Mouse (Mus musculus): ENCODE measurements at regions not wholly inside any gene's neighbourhood (a gene's known extent, or its start where the extent isn't known, plus 50 kb on each side); places are given as distances from the start of the nearest gene placed in this dataset.

DNA sequence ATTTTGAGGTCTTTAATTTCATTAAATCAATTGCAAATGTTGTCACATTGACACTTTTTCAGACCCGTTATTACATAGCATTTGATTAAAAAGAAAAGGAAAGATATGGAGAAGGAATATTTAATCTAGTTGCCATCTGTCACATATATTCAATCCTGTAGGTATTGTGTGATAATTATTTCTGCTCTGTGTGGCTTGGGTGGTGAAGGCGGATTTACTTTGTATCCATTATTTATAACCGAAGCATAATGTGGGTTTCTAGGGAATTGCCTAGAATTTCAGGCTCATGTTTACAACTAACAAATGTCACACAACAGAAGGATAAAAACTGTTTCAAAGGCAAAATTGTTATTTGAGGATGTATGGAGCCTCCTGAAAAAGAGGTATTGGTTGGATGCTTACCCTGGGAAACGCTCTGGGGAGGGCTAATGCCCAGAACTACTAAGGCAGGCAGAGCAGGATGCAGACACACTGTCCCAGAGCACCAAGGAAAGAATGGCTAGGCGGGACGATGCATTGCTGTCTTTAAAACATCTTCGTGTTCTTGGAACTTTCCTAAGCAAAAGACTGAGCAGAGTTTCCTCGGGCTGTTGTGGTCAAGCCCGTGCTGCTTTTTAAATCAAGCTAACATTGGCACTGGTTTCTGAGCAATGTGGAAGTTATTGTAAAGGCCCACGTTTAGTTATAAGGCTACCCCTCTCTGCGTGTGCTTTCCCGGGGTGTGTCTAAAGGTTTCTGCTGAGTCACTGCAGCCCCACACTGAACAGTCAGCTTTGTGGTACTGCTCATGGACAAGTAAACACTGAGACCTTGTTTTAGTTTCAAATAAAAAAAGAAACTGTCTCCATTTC is 105.8 kb upstream of the Sgk1 start:
- DNase-seq (ENCODE audit: low spot score in 2 of 2), result no peak

DNA sequence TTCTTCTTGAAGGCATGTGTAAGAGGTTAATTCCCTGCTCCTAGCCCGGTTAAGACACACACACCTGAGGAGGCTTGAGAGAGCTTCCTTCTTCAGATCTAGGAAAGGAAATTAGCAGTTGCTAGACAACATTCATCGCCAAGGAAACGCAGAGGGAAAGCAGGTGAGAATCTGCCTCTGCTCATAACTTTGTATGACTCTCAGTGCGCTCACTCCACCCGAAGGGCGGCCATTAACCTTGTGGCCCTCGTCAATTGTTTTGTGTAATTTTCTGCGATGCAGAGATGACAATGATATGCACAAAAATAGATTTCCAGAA is 105.3 kb upstream of the Sgk1 start:
- no peak for DNase-seq (ENCODE audit: low spot score in 2 of 2)

DNA sequence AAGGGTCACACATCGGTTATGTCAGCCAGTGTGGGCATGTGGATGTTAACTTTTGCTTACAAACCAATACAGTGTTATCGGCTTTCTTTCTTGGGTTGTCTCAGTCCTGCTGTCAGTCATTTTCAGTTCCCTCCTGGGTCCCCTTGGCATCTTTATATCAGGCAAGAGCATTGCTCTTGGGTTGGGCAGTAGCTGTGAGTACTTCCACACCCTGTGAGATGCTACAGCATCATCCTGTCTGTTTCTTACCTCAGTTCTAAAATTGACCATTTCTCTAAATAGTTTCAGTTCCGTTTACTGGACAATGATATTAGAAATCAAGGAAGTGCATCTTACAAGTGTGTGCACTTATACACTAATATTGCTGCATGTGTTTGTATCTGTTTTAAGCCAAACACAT is 104.9 kb upstream of the Sgk1 start:
- no peak for DNase-seq (ENCODE audit: low spot score in 2 of 2)

DNA sequence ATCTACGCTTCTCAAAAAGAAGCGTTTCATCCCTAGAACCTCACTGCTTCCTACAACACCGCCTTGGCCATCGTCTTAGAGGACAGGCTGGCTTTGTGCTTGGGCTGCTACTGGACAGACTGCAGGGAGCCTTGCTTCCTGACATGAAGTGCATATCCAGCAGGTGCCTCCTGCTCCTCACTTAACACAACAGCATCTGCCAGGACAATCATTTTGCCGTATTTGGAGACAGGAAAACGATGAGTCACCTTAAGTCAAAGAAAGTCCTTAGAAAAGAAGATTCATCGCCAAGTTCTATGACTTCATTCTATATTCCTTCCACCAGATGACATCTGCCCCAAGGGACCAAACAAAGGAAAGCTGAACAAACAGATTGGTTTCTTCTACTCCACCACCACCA is 98.5 kb upstream of the Sgk1 start:
- no peak for DNase-seq (ENCODE audit: low spot score in 2 of 2)

DNA sequence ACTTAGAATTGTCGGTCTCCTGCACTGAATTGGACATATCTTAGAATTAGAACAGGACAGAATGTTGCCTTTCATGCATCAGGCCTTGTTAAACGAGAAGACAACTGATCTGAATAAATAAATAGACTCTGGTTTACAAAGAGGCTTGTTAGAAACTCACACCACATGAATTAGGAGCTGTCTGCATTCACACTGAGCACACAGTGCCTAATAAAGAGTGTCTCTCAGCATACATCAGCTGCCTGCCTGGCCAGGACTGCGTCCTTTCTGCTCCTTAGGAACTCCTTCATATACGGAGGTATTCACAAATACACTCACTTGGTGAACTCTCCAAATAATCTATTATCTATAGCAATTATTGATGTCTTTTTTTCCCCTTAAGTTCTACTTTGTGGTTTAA is 96.9 kb upstream of the Sgk1 start:
- no peak for DNase-seq (ENCODE audit: low spot score in 2 of 2)

DNA sequence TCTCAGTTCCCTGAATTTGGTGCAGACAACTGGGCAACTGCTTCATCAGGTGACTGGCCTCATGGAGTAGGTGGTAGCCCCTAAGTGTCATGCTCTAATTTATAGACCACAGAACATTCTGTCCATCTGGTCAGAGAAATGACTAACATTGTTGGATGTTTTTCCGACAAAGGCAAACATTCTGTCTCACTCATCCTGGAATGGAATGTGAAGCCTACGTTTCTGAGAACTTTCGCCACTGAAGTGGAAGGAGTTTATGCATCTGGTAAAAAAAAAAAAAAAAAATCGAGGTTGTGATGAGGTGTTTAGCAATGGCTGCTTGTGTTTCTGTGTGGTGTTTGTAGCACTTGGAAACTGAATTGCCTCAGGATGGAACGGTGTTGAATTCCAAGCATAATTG is 96.2 kb upstream of the Sgk1 start:
- no peak for DNase-seq (ENCODE audit: low spot score in 2 of 2)

DNA sequence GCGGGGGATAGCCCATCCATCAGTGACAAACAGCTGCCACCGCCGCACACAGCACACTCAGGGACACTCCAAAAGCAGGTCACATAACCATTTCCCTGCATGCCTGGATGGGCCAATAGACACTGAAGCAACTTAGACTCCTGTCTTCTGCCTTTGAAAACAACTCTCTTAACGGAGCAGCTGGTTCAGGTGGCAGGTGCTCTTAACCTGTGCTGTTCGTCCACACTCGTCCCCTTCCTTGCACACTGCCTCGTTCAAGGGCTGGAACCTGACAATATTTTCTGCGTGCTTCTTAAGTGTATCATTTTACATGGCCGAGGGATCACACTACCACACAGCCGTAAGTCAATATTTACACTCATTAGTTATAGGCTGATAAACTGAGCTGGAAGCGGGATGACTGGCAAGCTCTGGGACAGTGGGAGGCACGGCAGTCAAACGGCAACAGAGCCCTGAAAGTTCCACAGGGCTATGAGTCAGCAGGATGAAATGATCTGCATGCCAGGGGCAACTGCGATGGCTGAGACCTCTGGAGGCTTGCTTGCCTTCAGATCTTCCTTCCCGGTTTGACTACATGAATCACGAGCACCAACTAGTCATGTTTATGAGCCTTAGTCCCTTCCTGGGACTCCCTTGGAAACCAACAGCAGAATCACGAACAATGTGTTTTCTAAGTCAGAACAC is 92.0 kb upstream of the Sgk1 start:
- DNase-seq (ENCODE audit: low spot score in 2 of 2), result no peak

DNA sequence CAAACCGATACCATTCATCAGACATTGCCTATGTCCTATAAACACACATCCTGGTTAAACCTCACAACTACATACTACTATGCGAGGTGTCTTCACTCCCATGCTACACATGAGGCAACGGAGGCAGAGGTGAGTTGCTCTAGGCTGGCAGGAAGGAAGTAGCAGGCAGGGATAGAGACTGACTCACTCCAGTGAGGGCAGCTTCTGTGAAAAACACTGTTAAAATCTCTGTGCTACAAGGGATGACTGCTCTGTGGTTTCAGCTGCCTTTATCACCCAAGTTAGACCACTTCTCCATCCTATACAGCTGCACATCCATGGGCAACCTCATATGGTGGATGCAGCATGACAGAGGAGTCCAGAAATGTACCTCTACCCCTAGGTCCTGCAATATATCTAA is 91.0 kb upstream of the Sgk1 start:
- no peak for DNase-seq (ENCODE audit: low spot score in 2 of 2)

DNA sequence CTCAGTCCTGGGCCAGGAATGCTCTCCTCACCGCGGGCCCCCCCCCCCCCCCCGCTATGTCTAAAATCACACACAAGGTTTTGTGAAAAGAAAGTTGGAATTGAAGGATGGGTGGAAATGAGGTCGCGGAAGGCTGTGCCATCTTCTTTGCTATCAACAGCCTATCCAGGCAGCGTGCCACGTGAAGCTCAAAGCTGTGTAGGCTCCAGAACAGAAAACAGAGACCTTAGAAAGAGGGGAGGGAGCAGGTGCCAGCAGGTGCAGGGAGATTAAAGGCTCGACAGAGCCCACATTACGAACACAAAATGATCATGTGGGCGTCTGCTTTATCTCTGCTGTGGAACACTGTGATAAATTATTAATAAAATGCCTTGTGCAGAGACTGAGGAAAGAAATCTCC is 89.6 kb upstream of the Sgk1 start:
- DNase-seq (ENCODE audit: low spot score in 2 of 2), result no peak

DNA sequence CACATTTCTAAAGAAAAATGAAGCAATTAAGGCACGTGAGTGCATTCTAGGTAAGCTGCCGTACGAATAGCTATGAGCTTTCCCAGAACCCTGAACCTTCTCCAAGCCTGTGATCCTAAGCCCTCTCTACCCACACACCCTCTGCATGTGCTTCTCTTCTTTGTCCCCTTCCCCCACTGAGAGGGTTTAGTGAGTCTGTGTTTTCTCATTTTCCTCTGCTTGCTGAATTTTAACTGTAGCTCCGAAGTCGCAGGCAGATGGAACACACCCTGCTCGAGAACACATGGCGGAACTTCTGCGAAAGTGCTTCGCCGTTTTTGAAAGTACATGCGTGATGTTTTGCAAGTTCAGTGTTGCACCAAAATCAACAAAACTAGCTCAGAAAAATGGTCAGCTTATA is 88.3 kb upstream of the Sgk1 start:
- no peak for DNase-seq (ENCODE audit: low spot score in 2 of 2)

DNA sequence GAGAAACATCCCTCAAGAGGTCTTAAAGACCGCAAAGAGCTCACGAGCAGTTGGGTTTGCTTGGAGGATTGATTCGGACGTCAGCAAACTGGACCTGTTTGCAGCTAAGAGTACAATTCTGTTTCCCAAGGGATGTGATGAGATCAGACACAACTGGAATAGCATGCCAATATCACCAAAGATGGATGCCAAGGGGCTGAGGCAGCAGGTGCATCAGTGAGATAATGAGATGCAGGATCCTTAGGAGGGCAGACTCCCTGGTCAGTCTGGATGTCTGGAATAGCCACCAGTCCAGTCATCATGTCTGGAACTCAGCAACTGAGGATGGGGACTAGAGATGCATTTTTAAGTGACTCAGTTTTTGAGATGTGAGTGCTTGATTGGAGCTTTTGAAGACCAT is 85.6 kb upstream of the Sgk1 start:
- DNase-seq (ENCODE audit: low spot score in 2 of 2), result no peak

DNA sequence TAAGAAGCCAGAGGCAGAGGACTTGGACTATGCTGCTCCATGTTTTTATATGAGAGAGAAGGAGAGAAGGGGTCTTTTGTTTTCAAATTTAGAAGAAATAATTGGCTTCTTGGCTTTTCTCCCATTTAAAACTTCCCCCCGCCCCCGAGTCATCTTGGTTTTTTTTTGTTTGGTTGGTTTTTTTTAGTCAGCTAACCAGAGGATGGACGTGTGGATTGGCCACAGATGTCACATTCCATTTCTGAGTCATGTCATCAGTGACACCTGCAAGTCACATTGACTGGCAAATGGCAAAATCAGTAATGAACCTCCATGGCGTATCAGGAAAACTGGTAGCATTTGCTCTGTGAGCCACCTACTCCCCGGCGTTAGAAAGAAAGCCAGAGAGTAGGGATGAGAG is 83.9 kb upstream of the Sgk1 start:
- no peak for DNase-seq (ENCODE audit: low spot score in 2 of 2)

DNA sequence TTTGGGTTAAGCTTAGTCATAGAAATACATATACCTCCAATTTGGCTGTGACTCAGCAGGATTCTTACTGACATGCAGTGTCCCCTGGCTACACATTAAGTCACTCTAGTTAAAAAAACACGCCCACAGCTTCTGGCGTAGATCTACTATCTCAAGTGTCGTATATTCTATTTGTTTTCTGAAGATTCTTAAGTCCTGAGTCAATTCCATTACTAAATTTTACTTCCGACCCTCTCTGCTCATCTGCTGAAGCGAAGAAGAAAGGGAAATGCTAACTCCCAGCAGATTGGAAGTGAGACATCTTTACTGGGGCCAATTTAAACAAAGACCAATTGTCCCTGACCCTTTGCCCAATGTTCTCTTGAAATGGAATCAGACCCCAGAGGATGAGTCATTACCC is 80.4 kb upstream of the Sgk1 start:
- DNase-seq (ENCODE audit: low spot score in 2 of 2), result no peak

DNA sequence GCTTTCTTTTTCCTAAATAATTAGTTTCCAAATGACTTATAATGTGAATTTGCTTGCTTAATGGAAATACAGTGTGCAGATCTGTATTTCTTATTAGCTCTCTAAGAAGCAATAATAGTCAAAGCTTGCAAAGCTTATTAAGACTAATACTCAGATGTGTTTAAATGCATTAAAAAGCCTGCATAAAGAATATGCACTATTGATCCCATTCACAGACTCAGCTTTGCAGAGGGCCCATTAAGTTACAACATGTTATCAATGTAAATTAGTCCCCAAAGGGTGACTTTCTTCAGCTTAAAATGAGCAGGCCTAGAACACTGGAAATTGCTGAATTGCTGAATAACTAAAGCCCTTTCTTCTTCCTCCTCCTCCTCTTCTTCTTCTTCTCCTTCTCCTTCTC is 78.8 kb upstream of the Sgk1 start:
- DNase-seq (ENCODE audit: low spot score in 2 of 2), result no peak

DNA sequence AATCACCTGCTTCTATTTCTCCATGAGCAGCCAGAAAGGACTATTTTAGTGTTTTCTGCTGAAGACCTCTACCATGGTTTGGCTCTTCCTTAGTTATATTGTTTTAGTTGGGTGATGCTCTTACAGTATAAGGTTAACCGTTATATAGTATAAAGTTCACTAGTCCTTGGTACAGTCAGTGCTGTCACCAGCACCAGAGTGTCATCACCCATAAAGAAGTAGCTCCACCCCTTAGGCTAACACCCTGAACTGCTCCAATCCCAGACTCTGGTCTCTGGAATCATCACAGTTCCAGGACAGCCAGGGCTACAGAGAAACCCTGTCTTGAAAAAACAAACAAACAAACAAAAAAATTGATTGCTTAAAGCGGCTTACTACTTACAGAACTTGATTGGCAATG is 77.2 kb upstream of the Sgk1 start:
- no peak for DNase-seq (ENCODE audit: low spot score in 2 of 2)

DNA sequence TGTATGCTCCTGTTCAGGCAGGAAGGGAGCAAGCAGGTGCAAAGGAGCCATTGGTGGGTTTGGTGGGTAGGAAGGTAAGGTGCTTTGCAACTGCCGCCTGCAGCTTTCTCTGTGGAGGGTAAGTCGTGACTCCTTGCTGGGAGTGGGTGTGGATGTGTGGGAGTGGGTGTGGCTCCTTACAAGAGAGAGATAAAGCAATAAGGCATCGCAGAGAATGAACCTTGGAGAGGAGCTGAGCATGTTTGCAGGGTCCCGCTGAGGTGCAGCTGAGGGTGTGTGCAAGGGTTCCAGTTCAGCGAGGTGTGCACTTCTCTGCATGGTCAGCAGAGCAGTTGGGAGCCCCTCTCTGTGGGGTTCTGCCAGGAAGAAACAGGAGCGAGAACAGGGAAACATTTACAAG is 76.4 kb upstream of the Sgk1 start:
- DNase-seq (ENCODE audit: low spot score in 2 of 2), result no peak

DNA sequence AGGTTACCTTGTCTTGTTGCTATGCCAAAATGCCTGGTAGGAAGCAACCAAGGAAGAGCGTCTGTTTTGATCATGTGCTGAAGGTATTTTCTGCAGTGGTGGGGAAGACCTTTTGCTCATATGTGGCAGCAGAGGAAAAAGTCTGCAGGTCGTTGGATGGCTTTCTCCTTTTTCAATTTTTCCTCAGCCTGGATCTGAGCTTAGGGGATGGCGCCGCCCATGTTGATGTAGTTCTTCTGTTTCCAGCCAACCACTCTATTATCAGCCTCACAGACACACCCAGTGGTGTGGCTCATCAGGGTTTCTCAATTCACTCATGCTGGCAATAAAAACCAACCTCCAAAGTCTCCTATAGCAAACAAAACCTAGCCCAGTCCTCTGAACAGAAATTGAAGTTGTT is 75.3 kb upstream of the Sgk1 start:
- no peak for DNase-seq (ENCODE audit: low spot score in 2 of 2)

DNA sequence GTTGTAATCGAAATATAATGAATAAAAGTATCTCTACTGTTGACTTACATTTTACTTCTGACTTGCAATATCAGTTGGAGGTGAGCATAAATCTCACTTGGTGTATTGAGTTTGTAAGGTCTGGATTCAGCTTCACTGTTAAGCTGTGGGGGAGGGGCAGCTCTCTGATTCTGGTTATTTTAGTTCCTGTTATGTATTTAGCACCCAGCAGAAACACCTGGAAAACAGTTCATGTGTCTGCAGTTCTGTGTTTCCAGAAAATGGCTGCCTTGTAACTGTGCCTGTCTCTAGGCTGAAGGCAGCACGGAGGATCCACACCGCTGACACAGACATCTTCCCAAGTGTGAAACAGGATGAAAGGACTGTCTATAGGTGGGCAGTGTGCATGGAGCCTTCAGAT is 62.3 kb upstream of the Sgk1 start:
- DNase-seq (ENCODE audit: low spot score in 2 of 2), result no peak

DNA sequence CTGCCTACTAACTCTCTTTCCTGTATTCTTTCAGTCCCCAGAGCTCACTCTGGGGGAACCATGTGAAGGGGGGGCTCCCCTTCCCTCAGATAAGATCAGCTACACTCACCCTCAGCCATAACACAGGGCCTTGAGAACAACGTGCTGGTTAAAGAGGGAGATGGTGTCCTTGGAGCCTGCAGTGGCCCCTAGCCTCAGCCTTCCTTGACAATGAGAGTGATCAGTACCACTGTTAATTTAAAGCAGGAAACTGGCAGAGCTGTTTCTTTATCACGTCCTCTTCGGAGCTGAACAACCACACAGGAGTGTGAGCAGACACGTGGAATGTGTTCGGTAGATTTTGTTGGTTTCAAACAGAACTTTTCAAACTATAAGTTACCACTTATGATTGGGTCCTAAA is 60.6 kb upstream of the Sgk1 start:
- no peak for DNase-seq (ENCODE audit: low spot score in 2 of 2)

DNA sequence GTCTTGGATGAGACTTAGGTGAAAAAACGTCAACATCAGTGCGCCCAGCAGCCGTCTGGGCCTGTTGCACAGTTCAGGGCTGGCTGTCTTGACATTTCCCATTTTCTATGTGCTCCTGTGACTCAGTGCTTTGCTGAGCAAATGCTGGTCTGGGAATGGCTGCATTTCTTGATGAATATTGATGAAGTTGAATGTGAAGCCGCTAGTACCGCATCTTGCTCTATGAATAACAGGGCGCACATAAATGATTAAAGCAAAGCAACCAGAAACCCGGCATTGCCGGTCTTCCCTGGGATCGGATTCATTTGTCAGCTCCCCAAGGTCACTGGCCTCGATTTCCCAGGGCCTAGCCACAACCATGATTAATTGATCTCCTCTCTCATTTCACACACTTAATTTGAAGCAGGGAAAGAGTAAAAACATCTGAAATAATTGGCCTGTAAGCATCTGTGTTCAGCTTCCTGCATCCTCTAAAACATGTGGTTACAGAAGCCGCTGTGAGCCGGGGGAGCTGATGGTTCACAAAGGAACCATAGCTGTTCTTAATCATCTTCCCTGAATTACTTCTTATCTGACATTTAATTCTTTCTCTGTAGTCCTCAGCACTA is 57.5 kb upstream of the Sgk1 start:
- no peak for DNase-seq (ENCODE audit: low spot score in 2 of 2)

DNA sequence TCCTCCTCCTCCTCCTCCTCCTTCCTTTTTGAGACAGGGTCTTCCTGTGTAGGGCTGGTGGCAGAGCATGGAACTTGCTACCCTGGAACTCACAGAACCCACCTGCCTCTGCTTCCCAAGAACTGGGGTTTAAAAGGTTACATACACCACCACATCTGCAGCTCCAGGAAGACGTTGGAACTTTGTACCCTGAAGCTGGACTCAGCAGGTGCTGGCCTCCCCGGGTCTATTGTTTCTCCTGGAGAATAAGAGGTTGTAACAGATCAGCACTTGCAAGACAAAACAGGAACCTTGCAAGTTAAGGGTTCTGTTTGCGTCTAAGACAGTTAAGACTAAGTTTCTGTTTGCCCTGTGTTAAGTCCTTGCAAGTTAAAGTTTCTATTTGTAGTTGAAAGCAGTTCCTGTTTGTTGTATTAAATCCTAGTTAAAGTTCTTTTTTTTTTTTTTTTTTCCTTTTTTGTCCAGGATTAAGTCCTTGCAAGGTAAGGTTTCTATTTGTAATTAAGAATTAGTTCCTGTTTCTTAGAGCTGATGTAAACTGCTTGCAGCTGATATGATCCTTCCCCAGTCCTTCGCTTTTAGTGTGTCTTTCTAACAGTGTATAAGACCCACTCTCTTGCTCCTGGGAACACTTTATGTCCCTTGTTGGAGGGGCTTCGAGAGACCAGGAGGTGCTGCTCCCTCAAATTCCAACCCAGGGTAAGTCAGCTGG is 55.0 kb upstream of the Sgk1 start:
- DNase-seq (ENCODE audit: low spot score in 2 of 2), result no peak

DNA sequence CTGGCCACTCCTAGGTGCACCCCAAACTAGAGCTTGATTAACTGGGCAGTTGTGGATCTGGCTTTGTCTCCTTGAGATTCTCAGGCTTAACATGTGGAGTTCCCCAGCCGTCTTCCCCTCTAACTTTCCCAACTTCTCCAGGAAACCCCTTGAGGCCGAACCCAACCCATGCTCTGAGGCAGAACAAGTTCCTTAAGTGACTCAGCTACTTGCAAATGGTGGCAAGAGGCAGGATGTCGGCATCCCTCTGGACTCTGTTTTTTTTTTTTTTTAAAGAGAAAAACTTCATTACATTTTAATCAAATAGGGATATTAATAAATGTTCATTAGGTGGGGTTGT is 54.5 kb upstream of the Sgk1 start:
- no peak for DNase-seq (ENCODE audit: low spot score in 2 of 2)
